Mouse (Mus musculus): ENCODE results near the gene Lect2.

- no peak for TF ChIP-seq POLR2A (IDR thresholded peaks at IDR 0.05; ENCODE audit: control insufficient read depth, low read depth, low read length)
- TF ChIP-seq CTCF (IDR thresholded peaks at IDR 0.05; ENCODE audit: control insufficient read depth, insufficient read depth, insufficient replicate concordance, low read depth, low read length), result no peak
Measured at GRCm38 (mm10) chr13:56597296-56597695, 49.0 kb upstream of the Lect2 start.
